Mouse (Mus musculus) hindbrain, embryonic 14.5 days (tissue): Measurements from ENCODE around the gene Chordc1. TPM values are rescaled to one million over a fixed set of nuclear protein-coding genes. Genes with fewer than 3 reads are reported as not detected.
A peak's percentile ranks its signal among the peaks of the same experiment; 100 is the strongest.
"Not testable (repeated sequence)": the region's sequence is repeated elsewhere in the genome, so short reads cannot be mapped to it uniquely, and the experiment has no call there.

ENCODE experiments used
- ATAC-seq: fragments of 200-750 bp; cut with Nextera tagmentation; 2 replicates; pipeline ENCODE4 v1.8.0; 2017; ENCODE audit warnings: moderate number of reproducible peaks, mild to moderate bottlenecking, moderate TSS enrichment, moderate library complexity; ENCODE audit not compliant: low FRiP score
- DNase-seq: peaks from one replicate; pipeline ENCODE4 v3.0.0-alpha.2; 2015; ENCODE audit warnings: low spot score
- H3K27ac ChIP-seq: fragments of 300-500 bp; sonication (generic); 2 replicates; pipeline ENCODE4 v1.5.1; 2014; ENCODE audit warnings: mild to moderate bottlenecking, moderate library complexity
- H3K27me3 ChIP-seq: fragments of 300-500 bp; sonication (generic); 2 replicates; pipeline ENCODE4 v1.6.1; 2014; ENCODE audit warnings: mild to moderate bottlenecking, low read length, mixed read lengths; ENCODE audit not compliant: control insufficient read depth, insufficient read depth
- H3K36me3 ChIP-seq: fragments of 300-500 bp; sonication (generic); replicated peaks from 2 replicates; pipeline ENCODE4 v1.6.1; 2014; ENCODE audit not compliant: control insufficient read depth, insufficient read depth
- H3K4me1 ChIP-seq: fragments of 300-500 bp; sonication (generic); replicated peaks from 2 replicates; pipeline ENCODE4 v1.6.1; 2014; ENCODE audit warnings: antibody characterized with exemption, low read length, mixed read lengths; ENCODE audit not compliant: control insufficient read depth, insufficient read depth
- H3K4me2 ChIP-seq: fragments of 300-500 bp; sonication (generic); replicated peaks from 2 replicates; pipeline ENCODE4 v1.6.1; 2014; ENCODE audit warnings: mild to moderate bottlenecking, moderate library complexity
- H3K4me3 ChIP-seq: fragments of 300-500 bp; sonication (generic); replicated peaks from 2 replicates; pipeline ENCODE4 v1.5.1; 2014; ENCODE audit warnings: mild to moderate bottlenecking, low read length
- H3K9ac ChIP-seq: fragments of 300-500 bp; sonication (generic); 2 replicates; pipeline ENCODE4 v1.6.1; 2014
- H3K9me3 ChIP-seq: fragments of 300-500 bp; sonication (generic); 2 replicates; pipeline ENCODE4 v1.6.1; 2016; ENCODE audit warnings: low read length; ENCODE audit not compliant: control insufficient read depth
- WGBS: fragments of 180-500 bp; shearing (Covaris S2); extraction: QIAGEN DNeasy Blood & Tissue Kit; methylation state at CpG from one replicate; pipeline ENCODE4 v1.1.7; 2014; 5-methylcytosine and 5-hydroxymethylcytosine counted together
- polyA plus RNA-seq: library from polyadenylated mRNA; unstranded; fragments of >200 nt; fragmentation: Nextera tagmentation; extraction: Ambion mirVana; gene quantifications from 2 replicates; pipeline ENCODE4 v1.2.1, GENCODE M21; 2014

Chordc1 gene
- polyA plus RNA-seq: 120 TPM in 2 replicates

DNA sequence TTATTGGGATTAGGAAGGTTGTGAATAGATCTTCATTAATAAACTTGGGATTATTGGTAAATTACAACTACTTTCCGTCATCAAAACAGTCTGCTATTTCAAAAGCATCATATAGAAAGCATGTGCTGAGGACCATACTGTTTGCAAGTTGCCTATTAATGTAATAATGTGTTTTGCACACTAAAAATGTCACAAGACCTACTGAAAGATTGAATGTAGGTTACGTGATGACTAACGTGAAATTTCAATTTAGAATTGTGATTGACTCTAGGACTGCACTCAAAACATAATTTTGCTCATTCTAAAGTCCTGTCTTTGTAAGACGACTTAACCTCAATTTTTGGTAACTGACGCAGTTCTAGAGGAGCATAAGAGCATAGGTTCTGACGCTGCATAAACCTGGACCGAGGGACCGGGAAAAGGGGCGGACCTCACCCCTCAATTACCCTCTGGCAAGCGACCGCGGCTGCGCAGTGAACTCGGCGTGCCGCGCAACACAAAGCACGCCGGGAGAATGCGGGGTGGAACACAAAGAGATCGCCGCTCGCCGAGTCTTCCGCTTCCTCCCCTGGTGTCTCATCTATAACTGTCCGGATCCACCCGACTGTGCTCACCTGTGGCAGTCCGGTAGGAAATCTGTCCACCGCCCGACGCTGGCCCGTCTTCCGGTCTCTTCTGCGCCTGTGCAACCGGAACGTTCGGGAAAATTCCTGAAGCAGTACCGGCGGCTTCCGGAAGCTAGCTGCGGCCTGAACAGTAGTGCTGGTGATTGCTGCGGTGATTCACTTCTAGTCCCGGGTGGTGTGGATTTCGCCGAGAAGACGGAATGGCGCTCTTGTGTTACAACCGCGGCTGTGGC, at the start of gene Chordc1:
Gene Chordc1, plus strand, starts transcription at position 555 of the 859 bp plus-strand sequence.
- H3K36me3 ChIP-seq: peaks cover 9% of the 10 kb centered on the region
- peak within 1 kb of the TSS; percentile 83 for H3K27ac ChIP-seq
- peak within 1 kb of the TSS; percentile 83 for H3K4me2 ChIP-seq
- 3% methylated on average over 49 of the region's 49 CpGs for WGBS
- H3K4me1 ChIP-seq: peaks cover 16% of the 10 kb centered on the region
- H3K27me3 ChIP-seq: no peaks in the 10 kb centered on the region
- peak; percentile 100 for ATAC-seq
- peak within 1 kb of the TSS; percentile 92 for H3K9ac ChIP-seq
- H3K9me3 ChIP-seq: no peaks in the 10 kb centered on the region
- DNase-seq: peak; percentile 99
- peak within 1 kb of the TSS; percentile 76 for H3K4me3 ChIP-seq

DNA sequence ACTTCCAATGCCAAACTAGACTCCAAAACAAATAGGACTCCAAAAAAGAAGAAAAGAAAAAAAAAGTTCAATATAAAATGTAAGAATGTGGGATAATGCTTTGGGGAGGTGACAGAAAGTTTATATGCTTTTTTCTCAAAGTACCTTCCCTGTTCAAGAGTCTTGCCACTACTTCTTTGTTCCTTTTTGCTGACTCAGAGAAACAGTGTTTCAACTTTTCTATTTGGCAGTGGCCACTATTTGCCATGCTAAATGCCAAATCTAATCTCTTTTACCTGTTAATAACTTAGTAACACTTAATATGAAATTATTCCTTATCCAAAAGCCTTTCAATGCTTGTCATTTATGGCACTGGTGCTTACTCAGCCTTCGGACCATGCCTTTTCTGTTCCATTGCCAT, 16.0 kb upstream of the Chordc1 start:
- Histone ChIP-seq H3K27ac (no peak overlapping the region), H3K27me3 (no peaks in the 10 kb centered on the region), H3K4me1 (no peaks in the 10 kb centered on the region), H3K9ac (no peak overlapping the region), H3K36me3 (no peaks in the 10 kb centered on the region), H3K9me3 (no peaks in the 10 kb centered on the region), H3K4me3 (no peak overlapping the region), H3K4me2 (no peak overlapping the region)
- 91% methylated on average over 1 of the region's 1 CpGs for WGBS
- DNase-seq (no peak), ATAC-seq (no peak)

DNA sequence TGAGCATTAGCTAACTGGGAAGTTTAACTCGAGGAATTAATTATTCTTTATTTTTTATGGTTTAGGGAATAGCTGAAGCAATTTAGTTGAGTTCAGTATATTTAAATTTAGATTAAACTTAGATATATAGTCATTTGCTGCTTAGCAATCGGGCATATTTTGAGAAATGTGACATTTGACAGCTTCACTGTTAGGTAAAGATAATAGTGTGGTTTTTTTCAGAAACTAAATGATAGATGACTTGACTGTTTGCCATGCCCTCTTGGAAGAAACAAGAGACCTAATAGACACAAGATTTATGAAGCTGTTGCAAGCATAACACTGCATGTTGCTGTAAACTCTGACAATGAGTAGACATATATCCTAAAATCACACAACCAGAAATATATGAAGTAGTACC, 15.1 kb upstream of the Chordc1 start:
- Histone ChIP-seq H3K27me3 (no peaks in the 10 kb centered on the region), H3K36me3 (no peaks in the 10 kb centered on the region), H3K9me3 (no peaks in the 10 kb centered on the region), H3K9ac (no peak overlapping the region), H3K27ac (no peak overlapping the region), H3K4me2 (no peak overlapping the region), H3K4me1 (no peaks in the 10 kb centered on the region), H3K4me3 (no peak overlapping the region)
- 57% methylated on average over 2 of the region's 2 CpGs for WGBS
- ATAC-seq: no peak
- DNase-seq: no peak

DNA sequence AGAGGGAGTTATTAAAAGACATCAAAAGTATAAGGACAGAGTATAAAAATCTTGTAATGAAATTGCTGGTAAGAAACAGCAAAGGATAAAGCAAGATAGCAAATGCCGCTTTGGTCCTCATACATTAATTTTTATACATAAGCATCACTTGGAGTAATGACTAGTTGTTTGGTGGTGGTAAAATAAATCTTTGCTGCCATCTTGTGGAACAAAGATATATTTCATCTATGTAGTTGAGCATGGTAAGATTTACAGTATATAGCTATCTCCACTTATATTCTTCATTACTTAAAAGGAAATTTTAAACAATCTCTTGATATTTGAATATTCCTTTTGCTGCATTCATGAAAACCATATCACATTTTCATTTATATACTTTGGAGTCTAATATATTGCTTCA, 14.4 kb upstream of the Chordc1 start:
- Histone ChIP-seq H3K36me3 (no peaks in the 10 kb centered on the region), H3K4me2 (no peak overlapping the region), H3K4me1 (no peaks in the 10 kb centered on the region), H3K27me3 (no peaks in the 10 kb centered on the region), H3K9me3 (no peaks in the 10 kb centered on the region), H3K27ac (no peak overlapping the region), H3K4me3 (no peak overlapping the region), H3K9ac (no peak overlapping the region)
- DNase-seq (peak; percentile 78), ATAC-seq (0 out of 2 replicates have a peak, but pooled peaks have one; percentile 64)
- WGBS: 51% methylated on average over 1 of the region's 1 CpGs

DNA sequence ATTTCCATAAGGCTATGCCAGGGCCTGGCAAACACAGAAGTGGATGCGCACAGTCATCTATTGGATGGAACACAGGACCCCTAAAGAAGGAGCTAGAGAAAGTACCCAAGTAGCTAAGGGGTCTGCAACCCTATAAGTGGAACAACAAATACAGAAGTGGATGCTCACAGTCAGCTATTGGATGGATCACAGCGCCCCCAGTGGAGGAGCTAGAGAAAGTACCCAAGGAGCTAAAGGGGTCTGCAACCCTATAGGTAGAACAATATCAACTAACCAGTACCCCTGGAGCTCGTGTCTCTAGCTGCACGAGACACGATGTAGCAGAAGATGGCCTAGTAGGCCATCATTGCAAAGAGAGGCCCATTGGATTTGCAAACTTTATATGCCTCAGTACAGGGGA, 13.2 kb upstream of the Chordc1 start:
- H3K9ac ChIP-seq, H3K9me3 ChIP-seq, H3K4me3 ChIP-seq, H3K27ac ChIP-seq, ATAC-seq, H3K27me3 ChIP-seq, H3K36me3 ChIP-seq, H3K4me2 ChIP-seq, DNase-seq, H3K4me1 ChIP-seq: not testable (repeated sequence)
- 33% methylated on average over 5 of the region's 5 CpGs for WGBS

DNA sequence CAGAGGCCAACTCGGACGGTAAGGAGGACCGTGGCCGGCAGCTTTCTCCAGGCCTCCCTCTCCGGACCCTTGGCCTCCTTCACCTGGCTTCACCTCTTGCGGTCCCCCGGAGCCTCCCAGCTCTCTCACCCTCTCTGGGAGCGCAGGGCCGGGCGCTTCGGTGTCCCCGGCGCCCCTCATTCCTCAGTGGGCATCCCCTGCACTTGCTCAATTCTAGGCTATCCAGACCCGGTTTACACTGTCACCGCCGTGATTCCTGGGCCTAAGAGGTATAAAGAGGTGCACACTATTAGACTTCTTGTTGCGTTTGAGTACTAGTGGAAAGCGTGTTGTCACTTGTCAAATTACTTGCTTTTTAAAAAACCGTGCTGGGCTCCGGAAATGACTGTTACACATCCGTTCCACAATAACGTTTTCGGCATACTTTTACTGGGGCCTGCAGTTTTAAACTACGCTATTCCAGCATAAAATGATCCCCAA, 558 bp downstream of the Chordc1 start:
- Histone ChIP-seq H3K4me3 (peak overlapping the region; percentile 76), H3K9me3 (no peaks in the 10 kb centered on the region), H3K4me1 (peaks cover 16% of the 10 kb centered on the region), H3K27ac (peak overlapping the region; percentile 83), H3K4me2 (peak overlapping the region; percentile 83), H3K36me3 (peaks cover 13% of the 10 kb centered on the region), H3K9ac (peak overlapping the region; percentile 92), H3K27me3 (no peaks in the 10 kb centered on the region)
- DNase-seq (no peak), ATAC-seq (peak; percentile 59)
- WGBS: 1% methylated on average over 24 of the region's 24 CpGs

DNA sequence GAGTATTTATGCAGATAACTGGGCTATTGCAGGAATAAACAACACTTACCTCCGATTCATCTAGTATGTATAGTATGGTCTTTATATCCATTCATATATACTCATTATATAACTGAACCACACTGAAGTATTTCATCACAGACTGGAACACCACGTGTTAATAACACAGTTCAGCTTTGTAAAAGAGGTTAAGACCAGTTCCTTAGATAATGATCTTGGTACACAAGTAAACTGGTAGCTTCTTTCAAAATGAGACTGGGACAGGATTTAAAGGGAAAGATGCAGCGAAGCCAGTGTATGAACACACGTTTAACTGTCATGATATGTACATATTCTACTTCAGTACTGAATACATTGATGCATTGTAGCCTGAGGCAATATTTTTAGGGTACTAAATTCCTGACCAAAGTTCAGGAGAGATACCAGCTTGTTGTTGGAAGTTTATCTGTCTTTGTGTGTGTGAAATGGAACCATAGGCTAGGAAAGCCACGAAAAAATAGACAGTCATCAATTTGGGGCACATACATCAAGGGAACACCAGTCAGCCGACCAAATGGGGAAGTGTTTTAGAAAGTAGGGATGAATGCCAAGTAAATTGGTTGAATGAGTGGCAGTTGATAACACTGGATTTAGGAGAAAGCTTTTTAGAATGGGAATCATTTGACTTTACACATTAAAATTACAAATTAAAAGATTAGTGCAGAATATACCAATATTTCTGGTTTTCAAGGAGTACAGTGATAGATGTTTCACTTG, 1.3 kb downstream of the Chordc1 start:
- Histone ChIP-seq H3K4me2 (peak overlapping the region; percentile 83), H3K27ac (0 out of 2 replicates have a peak overlapping the region, but pooled peaks have one; percentile 83), H3K4me1 (peaks cover 16% of the 10 kb centered on the region), H3K36me3 (peaks cover 17% of the 10 kb centered on the region), H3K9me3 (no peaks in the 10 kb centered on the region), H3K4me3 (peak overlapping the region; percentile 76), H3K27me3 (no peaks in the 10 kb centered on the region), H3K9ac (peak overlapping the region; percentile 92)
- WGBS: 55% methylated on average over 6 of the region's 6 CpGs
- ATAC-seq: no peak
- DNase-seq: no peak

DNA sequence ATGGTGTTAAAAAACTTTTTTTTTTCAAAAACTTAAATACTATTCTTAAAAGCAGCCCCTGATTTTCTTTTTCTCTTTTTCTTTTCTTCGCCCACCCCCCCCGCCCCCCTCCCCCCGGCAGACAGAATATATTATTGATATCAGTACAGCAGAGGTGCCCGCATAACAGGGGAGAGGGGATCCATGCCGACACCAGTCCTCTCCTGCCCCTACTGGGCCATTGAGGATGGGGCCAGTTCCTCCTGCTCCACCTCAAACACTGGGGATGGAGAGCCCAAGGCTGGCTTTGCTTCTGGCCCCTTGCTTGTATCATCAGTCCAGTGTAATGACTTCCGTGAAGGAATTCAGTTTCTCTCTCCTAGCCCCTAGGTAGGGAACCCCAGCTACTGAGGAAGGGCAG, 6.4 kb downstream of the Chordc1 start:
- no peak overlapping the region for H3K4me2 ChIP-seq
- H3K9ac ChIP-seq: no peak overlapping the region
- no peak overlapping the region for H3K27ac ChIP-seq
- ATAC-seq (peak; percentile 51; the same call in 1 of the 2 replicates), DNase-seq (no peak)
- no peak overlapping the region for H3K4me3 ChIP-seq
- 88% methylated on average over 5 of the region's 6 CpGs for WGBS
- peaks cover 63% of the 10 kb centered on the region for H3K36me3 ChIP-seq
- H3K9me3 ChIP-seq: no peaks in the 10 kb centered on the region
- no peaks in the 10 kb centered on the region for H3K27me3 ChIP-seq
- peaks cover 12% of the 10 kb centered on the region for H3K4me1 ChIP-seq

DNA sequence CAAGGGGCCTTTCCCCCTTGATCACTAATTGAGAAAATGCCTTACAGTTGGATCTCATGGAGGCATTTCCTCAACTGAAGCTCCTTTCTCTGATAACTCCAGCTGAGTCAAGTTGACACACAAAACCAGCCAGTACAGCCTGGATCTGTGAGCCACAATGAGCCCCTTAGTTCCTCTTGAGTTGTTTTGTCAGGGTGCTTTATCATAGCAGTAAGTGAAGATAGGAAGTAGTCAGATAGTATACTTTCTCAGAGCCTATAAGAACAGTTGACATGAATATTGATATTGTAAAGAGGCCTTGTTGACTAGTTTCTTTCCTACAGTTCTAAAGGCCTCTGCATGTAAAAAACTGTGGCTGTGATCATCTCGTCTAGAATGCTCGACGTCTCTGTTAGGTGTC, 28.1 kb downstream of the Chordc1 start:
- H3K27ac ChIP-seq: no peak overlapping the region
- no peak for ATAC-seq
- DNase-seq: no peak
- no peak overlapping the region for H3K9ac ChIP-seq
- H3K9me3 ChIP-seq: no peaks in the 10 kb centered on the region
- H3K4me2 ChIP-seq: no peak overlapping the region
- H3K4me1 ChIP-seq: no peaks in the 10 kb centered on the region
- H3K36me3 ChIP-seq: peaks cover 16% of the 10 kb centered on the region
- H3K4me3 ChIP-seq: no peak overlapping the region
- no peaks in the 10 kb centered on the region for H3K27me3 ChIP-seq
- WGBS: 94% methylated on average over 3 of the region's 3 CpGs
